Mouse (Mus musculus) CH12.LX (cell line): Measurements from ENCODE around the gene Ybx1. TPM values are rescaled to one million over a fixed set of nuclear protein-coding genes. Genes with fewer than 3 reads are reported as not detected.

ENCODE experiments used
- DNase-seq: peaks from one replicate; pipeline ENCODE4 v3.0.0-alpha.2; 2013; ENCODE audit errors: extremely low read depth
- H3K27ac ChIP-seq: 2 replicates; pipeline ENCODE4 v1.5.1; 2012; ENCODE audit warnings: low read depth, mild to moderate bottlenecking, control low read depth, moderate library complexity; ENCODE audit not compliant: insufficient read depth
- H3K27me3 ChIP-seq: replicated peaks from 2 replicates; pipeline ENCODE3; 2012; ENCODE audit warnings: inconsistent platforms
- H3K36me3 ChIP-seq, 2 experiments: replicated peaks in 1 of 2; 2 replicates each; pipeline versions ENCODE3 to v1.6.1; 2012; ENCODE audit warnings: inconsistent platforms in 1 of 2, low read length in 1 of 2, mild to moderate bottlenecking in 1 of 2, mixed read lengths in 1 of 2, moderate library complexity in 1 of 2; ENCODE audit not compliant: control insufficient read depth in 1 of 2, insufficient read depth in 1 of 2
- H3K4me1 ChIP-seq, 2 experiments: 2 replicates each; pipeline ENCODE4 v1.6.1; 2012; ENCODE audit warnings: inconsistent platforms in 1 of 2, moderate library complexity in 1 of 2; ENCODE audit not compliant: insufficient read depth in 2 of 2, control insufficient read depth in 1 of 2
- H3K4me2 ChIP-seq: 2 replicates; pipeline ENCODE4 v1.6.1; 2012; ENCODE audit warnings: low read depth, mild to moderate bottlenecking, control low read depth; ENCODE audit not compliant: poor library complexity, insufficient read depth, severe bottlenecking
- H3K4me3 ChIP-seq, 3 experiments: fragments of 150-350 bp in 1 of 3; sonication (generic) in 1 of 3; replicated peaks in 1 of 3; 2 replicates each; pipeline versions ENCODE3 to v1.5.1; 2011 to 2012; ENCODE audit warnings: low read depth in 2 of 3, low read length in 2 of 3, mild to moderate bottlenecking in 2 of 3, moderate library complexity in 2 of 3, control low read depth in 1 of 3, improper control_type of control experiment in 1 of 3, inconsistent platforms in 1 of 3, mixed read lengths in 1 of 3; ENCODE audit not compliant: poor library complexity in 1 of 3
- H3K79me2 ChIP-seq: replicated peaks from 2 replicates; pipeline ENCODE4 v1.6.1; 2012; ENCODE audit warnings: mild to moderate bottlenecking, moderate library complexity; ENCODE audit not compliant: control insufficient read depth, poor library complexity, insufficient read depth, severe bottlenecking; ENCODE audit errors: extremely low read depth
- H3K9ac ChIP-seq: 2 replicates; pipeline ENCODE4 v1.6.1; 2012; ENCODE audit warnings: low read depth, mild to moderate bottlenecking, control low read depth, moderate library complexity; ENCODE audit not compliant: insufficient read depth
- H3K9me3 ChIP-seq: replicated peaks from 2 replicates; pipeline ENCODE3; 2012; ENCODE audit warnings: low read length, inconsistent platforms, mixed read lengths
- CHD1 ChIP-seq: IDR thresholded peaks from 2 replicates; pipeline ENCODE4 v1.6.1; 2012; ENCODE audit warnings: low read depth, low read length, improper control_type of control experiment, inconsistent platforms
- CHD2 ChIP-seq: IDR thresholded peaks from 2 replicates; pipeline ENCODE4 v1.6.1; 2011; ENCODE audit warnings: low read length, improper control_type of control experiment
- CTCF ChIP-seq, 2 experiments: IDR thresholded peaks in 1 of 2; conservative IDR thresholded peaks in 1 of 2; 2 replicates each; pipeline ENCODE4 v1.5.1; 2011 to 2012; ENCODE audit warnings: low read depth in 2 of 2, low read length in 2 of 2, improper control_type of control experiment in 1 of 2, inconsistent platforms in 1 of 2, mild to moderate bottlenecking in 1 of 2, moderate library complexity in 1 of 2
- E2F4 ChIP-seq: IDR thresholded peaks from 2 replicates; pipeline ENCODE4 v1.6.1; 2011; ENCODE audit warnings: low read depth, low read length, improper control_type of control experiment; ENCODE audit not compliant: insufficient replicate concordance
- ELF1 ChIP-seq: IDR thresholded peaks from 2 replicates; pipeline ENCODE4 v1.6.1; 2014; ENCODE audit warnings: low read depth, mild to moderate bottlenecking, inconsistent platforms, low read length, improper control_type of control experiment
- EP300 ChIP-seq: IDR thresholded peaks from 2 replicates; pipeline ENCODE4 v1.6.1; 2011; ENCODE audit warnings: low read length, improper control_type of control experiment
- ETS1 ChIP-seq: conservative IDR thresholded peaks from 2 replicates; pipeline ENCODE4 v1.6.1; 2012; ENCODE audit warnings: low read depth, mild to moderate bottlenecking, inconsistent platforms, low read length, improper control_type of control experiment, moderate library complexity
- GABPA ChIP-seq: IDR thresholded peaks from 2 replicates; pipeline ENCODE4 v1.6.1; 2012; ENCODE audit warnings: low read depth, low read length, improper control_type of control experiment, inconsistent platforms; ENCODE audit not compliant: insufficient replicate concordance
- HCFC1 ChIP-seq: IDR thresholded peaks from 2 replicates; pipeline ENCODE4 v1.6.1; 2012; ENCODE audit warnings: low read depth, mild to moderate bottlenecking, inconsistent platforms, low read length, improper control_type of control experiment
- MAFK ChIP-seq: IDR thresholded peaks from 2 replicates; pipeline ENCODE4 v1.6.1; 2011; ENCODE audit warnings: low read length, improper control_type of control experiment; ENCODE audit not compliant: insufficient replicate concordance
- MAZ ChIP-seq: IDR thresholded peaks from 2 replicates; pipeline ENCODE4 v1.6.1; 2012; ENCODE audit warnings: low read depth, mild to moderate bottlenecking, inconsistent platforms, low read length, improper control_type of control experiment, moderate library complexity
- MEF2A ChIP-seq: IDR thresholded peaks from 2 replicates; pipeline ENCODE4 v1.6.1; 2014; ENCODE audit warnings: low read depth, mild to moderate bottlenecking, inconsistent platforms, low read length, improper control_type of control experiment, borderline replicate concordance
- MYC ChIP-seq: IDR thresholded peaks from 2 replicates; pipeline ENCODE4 v1.6.1; 2011; ENCODE audit warnings: low read depth, mild to moderate bottlenecking, improper control_type of control experiment, low read length
- NELFE ChIP-seq: IDR thresholded peaks from 2 replicates; pipeline ENCODE4 v1.6.1; 2011; ENCODE audit warnings: low read depth, low read length, improper control_type of control experiment
- NRF1 ChIP-seq: IDR thresholded peaks from 2 replicates; pipeline ENCODE4 v1.6.1; 2014; ENCODE audit warnings: low read depth, mild to moderate bottlenecking, inconsistent platforms, low read length, improper control_type of control experiment, moderate library complexity
- POLR2A ChIP-seq: IDR thresholded peaks from 2 replicates; pipeline ENCODE4 v1.6.1; 2011; ENCODE audit warnings: low read depth, mild to moderate bottlenecking, improper control_type of control experiment, low read length
- POLR2AphosphoS2 ChIP-seq: IDR thresholded peaks from 2 replicates; pipeline ENCODE4 v1.6.1; 2011; ENCODE audit warnings: low read depth, low read length, improper control_type of control experiment
- SMC3 ChIP-seq: IDR thresholded peaks from 2 replicates; pipeline ENCODE4 v1.6.1; 2011; ENCODE audit warnings: low read depth, low read length, improper control_type of control experiment
- TBP ChIP-seq: conservative IDR thresholded peaks from 2 replicates; pipeline ENCODE4 v1.6.1; 2011; ENCODE audit warnings: low read depth, low read length, improper control_type of control experiment
- TCF12 ChIP-seq: IDR thresholded peaks from 2 replicates; pipeline ENCODE4 v1.6.1; 2014; ENCODE audit warnings: low read depth, mild to moderate bottlenecking, inconsistent platforms, low read length, improper control_type of control experiment
- UBTF ChIP-seq: IDR thresholded peaks from 2 replicates; pipeline ENCODE4 v1.6.1; 2012; ENCODE audit warnings: low read depth, mild to moderate bottlenecking, inconsistent platforms, low read length, improper control_type of control experiment, moderate library complexity
- USF2 ChIP-seq: conservative IDR thresholded peaks from 2 replicates; pipeline ENCODE4 v1.6.1; 2011; ENCODE audit warnings: low read depth, low read length, improper control_type of control experiment
- ZC3H11A ChIP-seq: IDR thresholded peaks from 2 replicates; pipeline ENCODE4 v1.6.1; 2012; ENCODE audit warnings: low read depth, mild to moderate bottlenecking, inconsistent platforms, low read length, improper control_type of control experiment
- ZKSCAN1 ChIP-seq: IDR thresholded peaks from 2 replicates; pipeline ENCODE4 v1.6.1; 2012; ENCODE audit warnings: low read depth, inconsistent platforms, low read length, improper control_type of control experiment, borderline replicate concordance
- ZNF384 ChIP-seq: IDR thresholded peaks from 2 replicates; pipeline ENCODE4 v1.6.1; 2012; ENCODE audit warnings: low read depth, low read length, improper control_type of control experiment, inconsistent platforms
- dilution Hi-C: fragments of 300-500 bp; cut with MboI; formaldehyde crosslinking; loops from 2 replicates; pipeline ENCODE4 v1.14.3; 2020; ENCODE audit warnings: low sequenced_read_pairs; ENCODE audit not compliant: extremely low pct_unique_long_range_greater_than_20kb, extremely low pct_ligation_motif_present
- in situ Hi-C: fragments of 300-500 bp; cut with MboI; formaldehyde crosslinking; loops from 3 replicates; pipeline ENCODE4 v1.14.3; 2019; ENCODE audit warnings: low sequenced_read_pairs, low pct_ligation_motif_present, low pct_unique_long_range_greater_than_20kb, mixed read lengths
- polyA plus RNA-seq: library from polyadenylated mRNA; unstranded; fragments of >175 nt; gene quantifications from 2 replicates; pipeline ENCODE4 v1.2.1, GENCODE M21; 2012; ENCODE audit warnings: low read depth; ENCODE audit not compliant: insufficient read length
- total RNA-seq, 2 experiments: library from RNA; depleted of rRNA; stranded (reverse); fragments of 300-350 nt in 1 of 2; fragments of >200 nt in 1 of 2; gene quantifications; 2 replicates each; pipeline ENCODE4 v1.2.3; 2012 to 2014

Ybx1 gene
- total and polyA plus RNA-seq, 3 experiments = 724 to 2,246 (median 901) TPM

- Histone ChIP-seq H3K9ac (no peak overlapping the region), H3K27me3 (no peaks in the 10 kb centered on the region), H3K4me1 (no peaks in the 10 kb centered on the region), H3K27ac (no peak overlapping the region), H3K79me2 (no peaks in the 10 kb centered on the region), H3K36me3 (peaks cover 24 to 82% of the 10 kb centered on the region in 2 experiments), H3K9me3 (no peaks in the 10 kb centered on the region), H3K4me3 (no peak overlapping the region), H3K4me2 (no peak overlapping the region)
- TF ChIP-seq MAFK = no peak
- no peak for TF ChIP-seq CTCF (conservative IDR thresholded peaks at IDR 0.05 in 1 of 2, IDR thresholded peaks at IDR 0.05 in 1 of 2; ENCODE audit: low read depth in 2 of 2, low read length in 2 of 2)
- TF ChIP-seq CHD1 = no peak
- no peak for TF ChIP-seq POLR2A
- no peak for TF ChIP-seq TBP
- no peak for TF ChIP-seq SMC3
- TF ChIP-seq MAZ = no peak
- TF ChIP-seq NELFE = no peak
- no peak for TF ChIP-seq GABPA
- no peak for TF ChIP-seq HCFC1
- no peak for TF ChIP-seq CHD2
- TF ChIP-seq NRF1 = no peak
- no peak for TF ChIP-seq USF2
- TF ChIP-seq POLR2AphosphoS2 = no peak
- TF ChIP-seq ZC3H11A = no peak
- TF ChIP-seq EP300 = no peak
- no peak for TF ChIP-seq MYC
- no peak for TF ChIP-seq ZNF384
- TF ChIP-seq E2F4 = no peak
- no peak for DNase-seq
- dilution Hi-C loops (no loop called here), in situ Hi-C loops (loop anchor here (10.0 kb wide), 1 partner anchor 290 kb away; the partner anchor contains the start of genes Foxj3 and Frg2f1)
Observed at GRCm38 (mm10) chr4:119244468-119245240, 49.8 kb downstream of the Ybx1 start.

GRCm38 (mm10) chr4:119242571-119242970 is 51.8 kb downstream of the Ybx1 start:
- no peak overlapping the region for H3K4me2 ChIP-seq
- H3K4me1 ChIP-seq = peaks cover 0 to 20% of the 10 kb centered on the region in 2 experiments; a peak in 2 of 4 replicates
- no peaks in the 10 kb centered on the region for H3K79me2 ChIP-seq
- H3K9ac ChIP-seq = no peak overlapping the region
- H3K27me3 ChIP-seq = no peaks in the 10 kb centered on the region
- TF ChIP-seq ZKSCAN1 = no peak
- TF ChIP-seq TBP = no peak
- no peak for TF ChIP-seq ETS1
- no peak for TF ChIP-seq UBTF
- no peak for TF ChIP-seq MEF2A
- TF ChIP-seq ELF1 = no peak
- no peak for TF ChIP-seq POLR2A
- TF ChIP-seq TCF12 = no peak
- no peak for TF ChIP-seq NRF1
- TF ChIP-seq CHD1 = no peak
- no peak for TF ChIP-seq E2F4
- no peak for TF ChIP-seq MAZ
- H3K36me3 ChIP-seq = peaks cover 24 to 87% of the 10 kb centered on the region in 2 experiments
- in situ Hi-C loops = loop anchor here (10.0 kb wide), 1 partner anchor 292 kb away; the partner anchor contains the start of genes Foxj3 and Frg2f1
- dilution Hi-C loops = no loop called here
- H3K4me3 ChIP-seq = no peak overlapping the region
- no peaks in the 10 kb centered on the region for H3K9me3 ChIP-seq
- DNase-seq = no peak
- H3K27ac ChIP-seq = no peak overlapping the region
